Mouse (Mus musculus): ENCODE data around the gene Zscan12. TPM values are rescaled to one million over a fixed set of nuclear protein-coding genes. Genes with fewer than 3 reads are reported as not detected.
A peak's percentile ranks its signal among the peaks of the same experiment; 100 is the strongest.
"Not testable (repeated sequence)": the region's sequence is repeated elsewhere in the genome, so short reads cannot be mapped to it uniquely, and the experiment has no call there.

The Zscan12 gene
- total RNA-seq (2015; ENCODE audit: low replicate concordance) (2.9 TPM in 1 of 2 replicates, not detected in the other), total RNA-seq (2017; ENCODE audit: low replicate concordance) (0.98 and 3.3 TPM in 2 replicates)

DNA sequence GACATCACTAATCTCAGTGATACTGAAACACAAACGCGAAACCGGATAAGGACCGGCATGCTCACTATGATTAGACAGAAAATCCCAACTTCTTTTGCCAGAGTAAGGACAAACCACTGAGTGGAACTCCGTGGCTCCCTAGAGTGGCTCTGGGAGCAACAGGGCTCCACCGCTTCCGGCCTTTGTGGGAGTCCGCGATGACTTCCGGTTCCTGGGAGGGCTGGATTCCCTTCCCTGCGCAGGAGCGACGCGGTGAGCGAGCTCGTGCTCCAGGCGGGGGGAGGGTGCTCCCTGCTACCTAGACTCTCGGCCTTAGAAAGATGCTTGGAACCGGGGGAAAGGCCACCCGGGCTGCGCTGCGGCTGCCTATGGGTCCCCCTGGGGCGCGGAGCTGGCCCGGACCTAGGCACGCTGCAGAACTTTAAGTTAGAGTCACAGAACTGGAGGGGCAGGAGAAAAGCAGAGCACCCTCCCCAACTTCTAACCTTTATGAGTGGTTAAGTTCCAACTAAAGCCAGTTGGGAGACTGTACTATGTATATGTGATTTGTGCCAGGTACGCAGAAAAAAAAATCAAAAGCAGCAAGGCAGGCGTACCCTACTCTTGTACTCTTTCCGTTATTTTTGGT lies at the start of gene Zscan12:
Gene Zscan12, plus strand, starts transcription at position 200 of the 628 bp plus-strand sequence.
- ATAC-seq (replicated peaks; ENCODE audit: low FRiP score, poor library complexity, severe bottlenecking) = peak; percentile 99

DNA sequence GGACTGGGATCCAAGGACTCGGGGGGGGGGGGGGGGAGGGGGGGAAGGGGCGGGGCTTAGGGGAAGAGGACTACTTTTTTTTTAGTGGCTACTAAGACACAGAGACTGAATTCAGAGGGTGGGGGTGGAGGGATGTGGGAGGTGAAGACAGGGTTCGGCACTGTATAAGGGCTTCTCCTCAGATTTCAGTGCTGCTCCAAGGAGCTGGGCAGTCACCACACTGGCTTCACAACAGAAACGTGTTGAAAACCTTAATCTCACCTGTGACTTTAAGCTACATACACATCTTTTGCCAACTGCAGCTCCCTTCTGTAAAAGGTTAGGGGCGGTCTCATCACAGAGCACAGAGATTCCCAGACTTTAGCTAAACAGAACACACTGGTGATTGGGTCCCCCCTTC lies 49.8 kb upstream of the Zscan12 start:
- ATAC-seq (replicated peaks; ENCODE audit: low FRiP score, poor library complexity, severe bottlenecking) = no peak

DNA sequence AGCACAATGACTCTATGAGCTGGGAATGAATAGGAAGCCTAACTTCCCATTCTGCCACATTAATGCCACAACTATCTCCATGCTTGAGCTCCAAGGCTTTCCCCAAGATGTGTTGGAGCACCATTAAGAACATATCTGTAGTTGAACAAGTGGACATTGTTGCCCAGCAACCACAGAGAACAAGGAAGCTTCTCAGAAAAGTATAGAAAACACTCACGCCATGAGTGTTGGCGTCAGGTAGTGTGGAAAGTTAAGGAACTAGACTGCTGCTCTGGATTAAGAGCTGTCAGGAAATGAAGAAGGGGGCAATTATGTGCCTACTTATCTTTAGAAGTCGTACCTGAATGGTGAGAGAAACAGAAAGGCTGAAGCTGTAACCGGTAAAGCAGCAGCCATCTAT lies 48.7 kb upstream of the Zscan12 start:
- no peak for ATAC-seq (replicated peaks; ENCODE audit: low FRiP score, poor library complexity, severe bottlenecking)

- no peak for ATAC-seq (replicated peaks; ENCODE audit: low FRiP score, poor library complexity, severe bottlenecking)
Measured at GRCm38 (mm10) chr13:21320262-21320661, 42.4 kb upstream of the Zscan12 start.

DNA sequence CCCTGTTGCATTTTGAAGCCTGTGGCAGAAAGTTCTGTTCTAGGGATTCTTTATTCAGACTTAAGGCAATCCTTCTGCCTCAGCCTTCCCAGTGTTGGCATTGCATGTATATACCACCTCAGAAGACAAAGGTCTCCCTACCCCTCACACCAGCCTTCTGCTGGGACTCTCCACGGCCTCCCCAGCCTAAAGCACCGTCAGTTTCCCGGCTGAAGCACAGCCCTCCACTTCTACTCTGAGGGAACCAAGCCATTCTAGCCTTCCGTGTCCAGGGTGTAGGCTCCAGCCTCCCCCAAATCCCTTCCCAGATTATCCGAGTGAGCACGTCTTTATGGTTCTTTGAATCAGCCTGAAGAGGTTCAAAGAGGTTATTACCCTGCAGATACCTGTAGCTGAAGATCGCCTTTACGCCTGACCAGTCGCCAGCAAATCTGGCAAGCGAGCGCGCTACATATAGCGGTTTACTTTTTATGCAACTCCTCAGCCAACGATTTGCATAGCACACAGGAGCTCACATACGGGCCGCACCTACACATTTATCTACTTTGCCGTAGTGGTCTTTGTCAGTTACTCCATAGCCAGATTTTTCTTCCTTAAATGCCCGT lies 40.6 kb upstream of the Zscan12 start:
- no peak for ATAC-seq (replicated peaks; ENCODE audit: low FRiP score, poor library complexity, severe bottlenecking)

GRCm38 (mm10) chr13:21322509-21323375 lies 39.9 kb upstream of the Zscan12 start:
- ATAC-seq (replicated peaks; ENCODE audit: low FRiP score, poor library complexity, severe bottlenecking) = no peak

- no peak for ATAC-seq (replicated peaks; ENCODE audit: low FRiP score, poor library complexity, severe bottlenecking)
Measured at GRCm38 (mm10) chr13:21323405-21323804, 39.2 kb upstream of the Zscan12 start.

DNA sequence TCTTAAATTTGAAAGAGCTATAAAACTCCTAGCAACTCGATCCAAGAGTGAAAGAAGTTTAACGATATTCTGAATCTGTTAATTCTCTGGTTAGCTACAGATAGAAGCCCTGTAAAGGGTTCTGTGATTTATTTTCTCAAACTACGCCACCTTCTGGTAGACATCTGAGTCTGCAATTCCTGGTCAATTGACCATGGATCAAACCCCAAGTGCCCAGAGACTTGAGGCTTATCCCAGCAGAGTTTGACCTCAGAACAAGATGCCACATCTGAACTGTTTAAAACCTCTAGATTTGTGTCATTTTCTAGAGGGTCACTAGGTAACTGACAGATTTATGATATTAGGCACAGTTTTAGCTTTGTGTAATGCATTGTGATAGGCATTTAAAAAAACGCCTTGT lies 36.4 kb upstream of the Zscan12 start:
- no peak for ATAC-seq (replicated peaks; ENCODE audit: low FRiP score, poor library complexity, severe bottlenecking)

DNA sequence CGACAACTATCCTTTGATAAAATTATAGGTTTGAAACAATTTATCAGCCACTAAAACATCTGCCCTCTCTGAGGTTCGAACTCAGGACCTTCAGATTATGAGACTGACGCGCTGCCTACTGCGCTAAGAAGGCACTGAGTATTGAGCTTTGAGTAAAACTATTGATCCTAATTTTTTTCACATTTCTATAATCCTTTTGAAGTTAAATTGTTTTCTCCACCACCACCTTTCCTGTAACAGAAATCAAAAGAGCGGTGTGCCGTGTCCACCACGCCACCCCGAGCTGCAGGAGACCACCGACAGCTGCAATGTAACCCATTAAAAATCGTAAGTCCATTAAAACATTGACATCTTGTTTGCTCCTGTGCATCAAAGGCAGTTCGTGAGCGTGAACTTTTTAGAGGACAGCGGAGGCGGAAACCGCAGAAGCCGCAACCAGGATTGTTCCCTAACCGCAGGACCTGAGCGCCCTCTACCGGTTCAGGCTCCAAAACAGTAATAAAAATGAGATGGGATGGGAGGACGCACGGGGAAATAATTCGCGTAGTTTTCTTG lies 35.9 kb upstream of the Zscan12 start:
- no peak for ATAC-seq (replicated peaks; ENCODE audit: low FRiP score, poor library complexity, severe bottlenecking)

- ATAC-seq (replicated peaks; ENCODE audit: low FRiP score, poor library complexity, severe bottlenecking) = no peak
Measured at GRCm38 (mm10) chr13:21327424-21327823, 35.2 kb upstream of the Zscan12 start.

DNA sequence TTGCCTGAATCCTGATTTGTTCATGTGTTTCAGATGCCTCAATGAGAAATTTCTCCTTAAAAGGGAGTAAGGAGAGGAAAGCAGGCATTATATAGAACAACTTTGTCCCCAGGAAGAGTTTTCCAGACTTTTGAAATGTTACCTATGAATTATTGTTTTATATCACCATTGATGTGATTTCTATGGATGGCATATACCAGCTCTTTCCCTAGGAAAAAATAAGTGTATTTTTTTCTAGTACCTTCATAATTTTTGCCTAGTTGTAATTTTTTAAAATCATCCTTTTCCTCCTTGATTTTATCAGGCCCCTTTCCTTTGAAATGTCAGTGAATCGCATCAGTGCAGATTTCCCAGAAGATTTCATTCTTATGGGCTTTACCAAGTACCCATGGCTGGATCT lies 16.0 kb upstream of the Zscan12 start, which contains the start of gene Olfr1367:
Gene Olfr1367, plus strand, starts transcription at position 301 of the 400 bp plus-strand sequence.
- no peak for ATAC-seq (replicated peaks; ENCODE audit: low FRiP score, poor library complexity, severe bottlenecking)

DNA sequence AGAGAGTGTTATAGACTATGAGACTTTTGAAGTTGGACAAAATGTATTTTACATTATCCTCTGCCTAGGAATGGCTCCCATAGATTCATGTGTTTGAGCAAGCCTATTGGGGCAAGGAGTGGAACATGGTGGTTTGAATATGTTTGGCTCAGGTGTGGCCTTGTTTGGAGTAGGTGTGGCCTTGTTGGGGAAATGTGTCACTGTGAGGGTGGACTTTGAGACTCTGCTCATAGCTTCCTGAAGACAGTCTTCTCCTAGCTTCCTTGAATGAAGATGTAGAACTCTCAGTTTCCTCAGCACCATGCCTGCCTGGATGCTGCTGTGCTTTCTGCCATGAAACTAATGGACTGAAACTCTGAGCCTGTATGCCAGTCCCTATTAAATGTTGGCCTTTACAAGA lies 12.0 kb upstream of the Zscan12 start:
- ATAC-seq (replicated peaks; ENCODE audit: low FRiP score, poor library complexity, severe bottlenecking) = no peak

DNA sequence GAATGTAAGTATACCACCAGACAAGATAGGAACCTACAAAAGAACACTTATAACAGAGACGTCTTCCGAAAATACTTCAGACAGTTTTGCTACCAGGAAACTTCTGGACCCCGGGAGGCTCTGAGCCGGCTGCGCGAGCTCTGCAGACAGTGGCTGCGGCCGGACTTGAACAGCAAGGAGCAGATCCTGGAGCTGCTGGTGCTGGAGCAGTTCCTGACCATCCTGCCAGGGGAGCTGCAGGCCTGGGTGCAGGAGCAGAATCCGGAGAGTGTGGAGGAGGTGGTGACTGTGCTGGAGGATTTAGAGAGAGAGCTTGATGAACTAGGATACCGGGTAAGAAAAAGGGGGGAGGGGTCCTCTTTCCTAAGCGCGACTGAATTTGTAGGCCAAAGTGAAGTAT lies 1.1 kb downstream of the Zscan12 start:
- ATAC-seq (replicated peaks; ENCODE audit: low FRiP score, poor library complexity, severe bottlenecking) = no peak

- no peak for ATAC-seq (replicated peaks; ENCODE audit: low FRiP score, poor library complexity, severe bottlenecking)
Measured at GRCm38 (mm10) chr13:21366635-21367034, 4.0 kb downstream of the Zscan12 start.

GRCm38 (mm10) chr13:21372700-21373099 lies 10.1 kb downstream of the Zscan12 start:
- no peak for ATAC-seq (replicated peaks; ENCODE audit: low FRiP score, poor library complexity, severe bottlenecking)

DNA sequence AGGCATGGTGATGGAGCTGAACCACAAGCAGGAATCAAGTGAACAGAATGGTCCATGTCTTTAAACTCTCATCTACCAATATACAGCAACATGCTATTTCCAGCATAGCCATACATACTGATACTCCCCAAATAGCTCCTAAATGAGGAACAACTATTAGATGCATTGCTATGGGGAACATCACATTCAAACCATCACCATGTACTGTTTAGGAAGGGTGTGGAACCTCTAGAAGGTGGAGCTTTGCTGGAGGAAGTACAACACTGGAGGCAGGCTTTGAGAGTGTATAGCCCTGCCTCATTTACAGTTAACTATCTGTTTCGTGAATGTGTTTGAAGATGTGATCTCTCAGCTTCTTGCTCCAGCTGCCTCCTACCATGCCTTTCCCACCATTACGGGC lies 15.2 kb downstream of the Zscan12 start:
- no peak for ATAC-seq (replicated peaks; ENCODE audit: low FRiP score, poor library complexity, severe bottlenecking)

DNA sequence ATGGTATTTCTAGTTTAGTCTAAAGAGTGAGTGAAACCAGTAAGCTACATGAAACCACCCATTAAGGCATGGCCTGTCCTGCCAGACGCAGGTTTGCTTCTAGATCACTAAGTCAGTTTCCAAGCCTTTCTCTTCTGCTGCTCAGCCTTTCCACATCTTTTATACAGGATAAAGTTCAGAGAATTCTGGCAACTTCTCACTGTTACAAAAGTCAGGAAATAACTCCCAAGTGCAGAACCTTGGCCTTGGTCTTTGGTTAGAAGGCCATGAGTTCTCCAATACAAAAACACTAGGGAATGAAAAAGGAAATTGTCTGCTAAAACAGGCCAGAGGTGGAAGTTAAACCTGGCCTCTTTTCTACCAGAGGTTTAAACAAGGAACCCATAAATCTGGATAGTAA lies 32.6 kb downstream of the Zscan12 start:
- no peak for ATAC-seq (replicated peaks; ENCODE audit: low FRiP score, poor library complexity, severe bottlenecking)

GRCm38 (mm10) chr13:21395623-21396022 lies 33.0 kb downstream of the Zscan12 start:
- ATAC-seq (replicated peaks; ENCODE audit: low FRiP score, poor library complexity, severe bottlenecking) = no peak

DNA sequence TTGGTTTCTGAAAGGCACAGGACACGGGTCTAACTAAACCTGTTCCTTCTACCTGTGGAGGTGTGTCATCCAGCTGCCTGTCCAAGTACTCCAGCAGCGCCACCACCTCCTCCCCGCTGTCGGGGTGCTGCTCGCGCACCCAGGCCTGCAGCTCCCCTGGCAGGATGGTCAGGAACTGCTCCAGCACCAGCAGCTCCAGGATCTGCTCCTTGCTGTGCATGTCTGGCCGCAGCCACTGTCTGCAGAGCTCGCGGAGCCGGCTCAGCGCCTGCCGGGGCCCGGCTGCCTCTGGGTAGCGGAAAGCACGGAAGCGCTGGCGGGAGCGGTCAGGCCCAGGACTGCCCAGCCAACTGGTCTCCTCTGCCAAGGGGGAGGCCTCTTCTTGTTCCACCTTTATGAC lies 33.4 kb downstream of the Zscan12 start:
- ATAC-seq (replicated peaks; ENCODE audit: low FRiP score, poor library complexity, severe bottlenecking) = not testable (repeated sequence)

DNA sequence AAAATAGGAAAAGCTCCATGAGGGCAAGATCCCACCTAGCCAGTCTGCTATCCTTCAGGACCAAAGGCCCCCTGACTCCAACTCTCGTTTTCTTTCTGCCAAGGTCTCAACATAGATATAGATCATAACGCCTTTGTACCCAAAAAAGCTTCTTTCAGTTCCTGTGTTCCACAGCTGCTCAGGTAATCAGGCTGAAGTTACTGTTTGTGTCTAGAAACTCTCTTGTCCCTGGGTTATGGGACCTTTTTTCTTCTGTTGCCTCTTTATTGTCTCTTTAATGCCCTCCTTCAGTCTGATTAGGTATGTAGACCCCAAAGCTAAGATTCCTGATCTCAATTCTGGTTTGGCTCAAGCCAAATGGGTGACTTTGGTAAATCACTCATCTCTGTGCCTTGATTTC lies 34.9 kb downstream of the Zscan12 start:
- no peak for ATAC-seq (replicated peaks; ENCODE audit: low FRiP score, poor library complexity, severe bottlenecking)
